Mouse (Mus musculus): ENCODE data around the gene Prdx2. TPM values are rescaled to one million over a fixed set of nuclear protein-coding genes. Genes with fewer than 3 reads are reported as not detected.

Gene Prdx2
- 259 and 328 TPM in 2 replicates for total RNA-seq (2012; rRNA removed)

GRCm38 (mm10) chr8:84969241-84970134 is at the start of gene Prdx2, which contains the start of the genes Gm49661 and Rnaseh2a:
Gene Prdx2 (plus strand): TSS chr8:84969587.
Gene Gm49661 (minus strand): TSS chr8:84969433.
Gene Rnaseh2a (minus strand): TSS chr8:84969767.
- Histone ChIP-seq H3K4me3 (ENCODE audit: insufficient read depth in 1 of 2, low read depth in 1 of 2, low read length in 2 of 2, poor library complexity in 1 of 2, severe bottlenecking in 1 of 2) (peak within 1 kb of the TSS; percentile 77 to 96), H3K4me1 (ENCODE audit: control insufficient read depth in 2 of 2, insufficient read depth in 2 of 2, low read length in 2 of 2, poor library complexity in 1 of 2) (peaks cover 2 to 19% of the 10 kb centered on the region in 2 experiments; a peak in 3 of 4 replicates), H3K9ac (ENCODE audit: insufficient read depth, low read depth, low read length, poor library complexity, severe bottlenecking) (peak within 1 kb of the TSS; percentile 90), H3K36me3 (ENCODE audit: control insufficient read depth, insufficient read depth, low read length, poor library complexity, severe bottlenecking) (peaks cover 15% of the 10 kb centered on the region), H3K9me3 (ENCODE audit: control insufficient read depth, insufficient read depth, low read depth, low read length) (no peaks in the 10 kb centered on the region), H3K27ac (ENCODE audit: insufficient read depth, low read depth, low read length, poor library complexity, severe bottlenecking) (peak within 1 kb of the TSS; percentile 68)
- no peak for DNase-seq (ENCODE audit: low read depth, low spot score)
- no peak for TF ChIP-seq ZC3H11A (IDR thresholded peaks at IDR 0.05; ENCODE audit: borderline replicate concordance, low read depth, low read length)
- no peak for TF ChIP-seq ZNF384 (IDR thresholded peaks at IDR 0.05; ENCODE audit: low read depth, low read length)
- 0 out of 2 replicates have a peak, but pooled peaks have one; percentile 35 for TF ChIP-seq MAFK (IDR thresholded peaks at IDR 0.05; ENCODE audit: insufficient read depth, low read depth, low read length)
- no peak for TF ChIP-seq CHD2 (IDR thresholded peaks at IDR 0.05; ENCODE audit: low read depth, low read length)
- peak; percentile 28; the same call in 1 of the 2 replicates for TF ChIP-seq HCFC1 (IDR thresholded peaks at IDR 0.05; ENCODE audit: borderline replicate concordance, insufficient read depth, low read length)
- in situ Hi-C loops (cut with MboI; ENCODE audit: low sequenced_read_pairs in 2 of 2, unreplicated experiment in 2 of 2) = loop anchor here in 1 of 2 experiments (25.0 kb wide), 1 partner anchor 443 kb away; no protein-coding TSS in a partner anchor

- H3K9me3 ChIP-seq (ENCODE audit: control insufficient read depth, insufficient read depth, low read depth, low read length) = no peaks in the 10 kb centered on the region
- no peak overlapping the region for H3K9ac ChIP-seq (ENCODE audit: insufficient read depth, low read depth, low read length, poor library complexity, severe bottlenecking)
- DNase-seq (ENCODE audit: low read depth, low spot score) = no peak
- peaks cover 19% of the 10 kb centered on the region for H3K36me3 ChIP-seq (ENCODE audit: control insufficient read depth, insufficient read depth, low read length, poor library complexity, severe bottlenecking)
- TF ChIP-seq CHD2 (IDR thresholded peaks at IDR 0.05; ENCODE audit: low read depth, low read length) = no peak
- TF ChIP-seq MAFK (IDR thresholded peaks at IDR 0.05; ENCODE audit: insufficient read depth, low read depth, low read length) = no peak
- TF ChIP-seq ZNF384 (IDR thresholded peaks at IDR 0.05; ENCODE audit: low read depth, low read length) = no peak
- TF ChIP-seq ZC3H11A (IDR thresholded peaks at IDR 0.05; ENCODE audit: borderline replicate concordance, low read depth, low read length) = no peak
- TF ChIP-seq HCFC1 (IDR thresholded peaks at IDR 0.05; ENCODE audit: borderline replicate concordance, insufficient read depth, low read length) = no peak
- peaks cover 3 to 14% of the 10 kb centered on the region in 2 experiments; a peak in 3 of 4 replicates for H3K4me1 ChIP-seq (ENCODE audit: control insufficient read depth in 2 of 2, insufficient read depth in 2 of 2, low read length in 2 of 2, poor library complexity in 1 of 2)
- in situ Hi-C loops (cut with MboI; ENCODE audit: low sequenced_read_pairs in 2 of 2, unreplicated experiment in 2 of 2) = no loop called here
- H3K27ac ChIP-seq (ENCODE audit: insufficient read depth, low read depth, low read length, poor library complexity, severe bottlenecking) = no peak overlapping the region
- H3K4me3 ChIP-seq (ENCODE audit: insufficient read depth in 1 of 2, low read depth in 1 of 2, low read length in 2 of 2, poor library complexity in 1 of 2, severe bottlenecking in 1 of 2) = no peak overlapping the region
These were observed 47.8 kb upstream of the Prdx2 start for GRCm38 (mm10) chr8:84921596-84921995.

GRCm38 (mm10) chr8:84925557-84925956 is 43.8 kb upstream of the Prdx2 start:
- TF ChIP-seq ZNF384 (IDR thresholded peaks at IDR 0.05; ENCODE audit: low read depth, low read length) (no peak), HCFC1 (IDR thresholded peaks at IDR 0.05; ENCODE audit: borderline replicate concordance, insufficient read depth, low read length) (no peak), ZC3H11A (IDR thresholded peaks at IDR 0.05; ENCODE audit: borderline replicate concordance, low read depth, low read length) (no peak), CHD2 (IDR thresholded peaks at IDR 0.05; ENCODE audit: low read depth, low read length) (no peak), MAFK (IDR thresholded peaks at IDR 0.05; ENCODE audit: insufficient read depth, low read depth, low read length) (no peak)
- Histone ChIP-seq H3K27ac (ENCODE audit: insufficient read depth, low read depth, low read length, poor library complexity, severe bottlenecking) (no peak overlapping the region), H3K4me3 (ENCODE audit: insufficient read depth in 1 of 2, low read depth in 1 of 2, low read length in 2 of 2, poor library complexity in 1 of 2, severe bottlenecking in 1 of 2) (no peak overlapping the region), H3K9ac (ENCODE audit: insufficient read depth, low read depth, low read length, poor library complexity, severe bottlenecking) (no peak overlapping the region), H3K4me1 (ENCODE audit: control insufficient read depth in 2 of 2, insufficient read depth in 2 of 2, low read length in 2 of 2, poor library complexity in 1 of 2) (peaks cover 0 to 7% of the 10 kb centered on the region in 2 experiments; a peak in 1 of 4 replicates), H3K9me3 (ENCODE audit: control insufficient read depth, insufficient read depth, low read depth, low read length) (no peaks in the 10 kb centered on the region), H3K36me3 (ENCODE audit: control insufficient read depth, insufficient read depth, low read length, poor library complexity, severe bottlenecking) (peaks cover 9% of the 10 kb centered on the region)
- in situ Hi-C loops (cut with MboI; ENCODE audit: low sequenced_read_pairs in 2 of 2, unreplicated experiment in 2 of 2) = no loop called here
- DNase-seq (ENCODE audit: low read depth, low spot score) = no peak

- Histone ChIP-seq H3K36me3 (ENCODE audit: control insufficient read depth, insufficient read depth, low read length, poor library complexity, severe bottlenecking) (no peaks in the 10 kb centered on the region), H3K9ac (ENCODE audit: insufficient read depth, low read depth, low read length, poor library complexity, severe bottlenecking) (no peak overlapping the region), H3K27ac (ENCODE audit: insufficient read depth, low read depth, low read length, poor library complexity, severe bottlenecking) (no peak overlapping the region), H3K4me1 (ENCODE audit: control insufficient read depth in 2 of 2, insufficient read depth in 2 of 2, low read length in 2 of 2, poor library complexity in 1 of 2) (peaks cover 0 to 7% of the 10 kb centered on the region in 2 experiments; a peak in 1 of 4 replicates), H3K4me3 (ENCODE audit: insufficient read depth in 1 of 2, low read depth in 1 of 2, low read length in 2 of 2, poor library complexity in 1 of 2, severe bottlenecking in 1 of 2) (no peak overlapping the region), H3K9me3 (ENCODE audit: control insufficient read depth, insufficient read depth, low read depth, low read length) (no peaks in the 10 kb centered on the region)
- TF ChIP-seq ZNF384 (IDR thresholded peaks at IDR 0.05; ENCODE audit: low read depth, low read length) = no peak
- no peak for TF ChIP-seq CHD2 (IDR thresholded peaks at IDR 0.05; ENCODE audit: low read depth, low read length)
- TF ChIP-seq MAFK (IDR thresholded peaks at IDR 0.05; ENCODE audit: insufficient read depth, low read depth, low read length) = no peak
- TF ChIP-seq HCFC1 (IDR thresholded peaks at IDR 0.05; ENCODE audit: borderline replicate concordance, insufficient read depth, low read length) = no peak
- no peak for TF ChIP-seq ZC3H11A (IDR thresholded peaks at IDR 0.05; ENCODE audit: borderline replicate concordance, low read depth, low read length)
- in situ Hi-C loops (cut with MboI; ENCODE audit: low sequenced_read_pairs in 2 of 2, unreplicated experiment in 2 of 2) = no loop called here
- DNase-seq (ENCODE audit: low read depth, low spot score) = no peak
These were observed 41.9 kb upstream of the Prdx2 start for GRCm38 (mm10) chr8:84927513-84927912.
